Mouse (Mus musculus): Measurements from ENCODE around the gene Chl1.

Gene Chl1

GRCm38 (mm10) chr6:103510392-103511289 lies at the start of gene Chl1:
Chl1 (plus strand) TSS chr6:103510586.
- no peak for DNase-seq (ENCODE audit: low read depth in 1 of 2, low spot score in 2 of 2)

DNA sequence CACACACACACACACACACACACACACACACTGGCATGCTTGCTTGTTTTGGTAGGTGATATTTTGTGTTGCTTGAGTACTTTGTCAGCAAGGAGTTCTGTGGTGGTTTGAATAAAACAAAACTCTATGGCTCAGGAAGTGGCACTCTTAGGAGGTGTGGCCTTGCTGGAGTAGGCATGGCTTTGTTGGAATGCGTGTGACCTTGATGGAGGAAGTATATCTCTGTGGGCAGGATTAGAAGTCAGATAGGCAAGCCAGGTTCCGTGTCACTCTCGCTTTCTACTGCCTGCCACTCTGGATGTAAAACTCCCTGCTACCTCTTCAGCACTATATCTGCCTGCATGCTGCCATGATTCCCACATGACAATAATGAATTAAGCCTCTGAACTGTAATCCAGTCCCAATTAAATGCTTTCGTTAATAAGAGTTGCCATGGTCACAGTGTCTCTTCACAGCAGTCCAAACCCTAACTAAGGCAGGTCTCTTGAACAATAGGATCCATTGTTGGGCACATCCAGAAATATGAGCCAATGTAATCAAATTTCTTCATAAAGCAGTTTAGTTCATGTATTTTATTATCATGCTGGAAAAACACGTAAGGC lies 44.8 kb upstream of the Chl1 start:
- no peak for DNase-seq (ENCODE audit: low read depth in 1 of 2, low spot score in 2 of 2)

- no peak for DNase-seq (ENCODE audit: low read depth in 1 of 2, low spot score in 2 of 2)
These were observed 37.1 kb upstream of the Chl1 start for GRCm38 (mm10) chr6:103473316-103473715.

DNA sequence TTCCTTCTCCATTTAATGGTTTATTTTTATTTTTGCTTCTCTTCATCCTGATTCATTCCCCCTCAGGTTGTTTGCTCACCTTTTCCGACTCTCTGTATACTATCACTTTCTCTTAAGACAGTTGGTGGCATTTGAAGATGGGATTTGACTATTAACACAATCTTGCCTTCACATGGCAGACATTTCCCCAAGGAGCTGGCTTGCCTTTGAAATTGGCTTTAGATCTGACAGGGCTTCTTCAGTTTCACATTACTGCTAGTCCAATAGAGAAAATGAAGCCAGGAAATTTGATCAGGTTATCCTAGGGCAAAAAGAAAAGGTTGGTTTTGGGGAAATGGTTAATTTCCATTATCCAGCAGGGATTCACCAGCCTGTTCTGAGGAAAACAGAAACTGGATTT lies 23.2 kb upstream of the Chl1 start:
- DNase-seq (ENCODE audit: low read depth in 1 of 2, low spot score in 2 of 2) = no peak

DNA sequence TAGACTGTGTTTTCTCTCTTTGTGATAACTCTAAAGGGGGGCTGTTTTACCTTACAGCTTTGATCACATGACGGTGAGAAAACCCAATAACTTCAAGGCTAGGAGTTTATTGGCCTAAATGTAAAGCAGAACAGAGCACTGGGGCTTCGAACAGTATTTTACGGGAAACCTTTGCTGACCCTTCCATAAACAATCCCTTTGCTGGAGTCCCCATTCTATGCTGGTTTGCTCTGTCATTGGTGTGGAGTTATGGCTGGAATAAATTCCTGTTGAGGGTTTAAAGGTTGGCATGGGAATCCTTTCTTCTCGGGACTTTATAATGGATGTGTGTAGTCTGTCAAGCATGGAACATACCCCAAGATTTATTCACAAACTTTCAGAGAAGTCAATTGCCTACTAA lies 12.0 kb upstream of the Chl1 start:
- DNase-seq (ENCODE audit: low read depth in 1 of 2, low spot score in 2 of 2) = no peak

GRCm38 (mm10) chr6:103504065-103504464 lies 6.3 kb upstream of the Chl1 start:
- DNase-seq (ENCODE audit: low read depth in 1 of 2, low spot score in 2 of 2) = no peak

DNA sequence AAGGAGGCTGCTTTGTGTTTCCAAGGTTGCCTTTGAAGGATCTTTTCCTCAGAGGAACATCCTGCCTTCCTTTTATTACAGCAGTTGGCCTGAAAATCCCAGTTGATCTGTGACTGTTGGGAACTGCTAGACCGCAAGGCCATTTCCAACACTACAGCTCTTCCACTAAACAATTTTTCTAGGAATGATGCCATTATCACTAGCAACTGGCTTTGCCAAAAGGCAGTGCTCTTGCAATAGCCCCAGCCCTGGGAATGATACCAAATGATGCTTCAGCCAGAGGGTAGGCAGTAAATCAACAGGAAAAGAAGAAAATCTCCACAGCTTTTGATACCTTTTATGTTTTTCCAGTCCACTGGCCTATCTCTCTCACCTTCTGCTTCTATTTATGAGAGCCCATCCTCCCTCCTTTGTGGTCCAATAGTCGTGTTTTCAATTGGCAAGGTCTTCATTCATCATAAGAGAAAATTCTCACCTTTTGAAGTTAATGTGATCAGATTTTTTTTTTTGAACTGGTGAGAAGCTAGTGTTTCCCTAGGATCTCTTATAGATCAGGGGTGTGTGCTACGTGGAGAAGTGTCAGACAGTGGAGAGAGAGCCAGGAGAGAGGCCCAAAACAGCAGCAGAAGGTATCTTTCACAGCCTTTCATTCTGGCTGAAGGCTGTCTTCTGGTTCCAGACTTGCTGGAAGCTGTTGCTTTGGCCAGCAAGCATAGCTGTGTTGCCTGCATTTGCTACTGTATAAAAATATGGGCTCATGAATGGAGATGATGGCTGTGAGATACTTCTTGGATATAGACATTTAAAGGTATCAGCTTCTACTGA lies 2.4 kb upstream of the Chl1 start:
- DNase-seq (ENCODE audit: low read depth in 1 of 2, low spot score in 2 of 2) = no peak

DNA sequence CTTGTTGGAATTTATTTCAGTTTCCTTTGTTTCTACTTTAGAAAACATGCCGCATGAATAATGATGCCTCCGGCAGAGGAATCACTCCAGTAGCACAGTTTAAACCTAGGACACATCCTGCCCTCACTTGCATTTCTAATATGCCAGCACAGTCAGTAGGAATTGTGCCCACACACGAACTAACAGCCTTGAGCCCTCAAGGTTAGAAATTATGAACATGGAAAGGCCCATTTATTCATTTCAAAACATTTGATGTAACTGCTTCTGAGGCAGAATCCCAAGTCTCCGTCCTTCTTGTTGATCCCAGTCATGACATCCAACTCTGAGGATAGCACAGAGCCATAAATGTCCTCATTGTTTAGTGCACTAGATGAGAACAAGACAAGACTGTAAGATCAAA lies 790 bp upstream of the Chl1 start:
- no peak for DNase-seq (ENCODE audit: low read depth in 1 of 2, low spot score in 2 of 2)

DNA sequence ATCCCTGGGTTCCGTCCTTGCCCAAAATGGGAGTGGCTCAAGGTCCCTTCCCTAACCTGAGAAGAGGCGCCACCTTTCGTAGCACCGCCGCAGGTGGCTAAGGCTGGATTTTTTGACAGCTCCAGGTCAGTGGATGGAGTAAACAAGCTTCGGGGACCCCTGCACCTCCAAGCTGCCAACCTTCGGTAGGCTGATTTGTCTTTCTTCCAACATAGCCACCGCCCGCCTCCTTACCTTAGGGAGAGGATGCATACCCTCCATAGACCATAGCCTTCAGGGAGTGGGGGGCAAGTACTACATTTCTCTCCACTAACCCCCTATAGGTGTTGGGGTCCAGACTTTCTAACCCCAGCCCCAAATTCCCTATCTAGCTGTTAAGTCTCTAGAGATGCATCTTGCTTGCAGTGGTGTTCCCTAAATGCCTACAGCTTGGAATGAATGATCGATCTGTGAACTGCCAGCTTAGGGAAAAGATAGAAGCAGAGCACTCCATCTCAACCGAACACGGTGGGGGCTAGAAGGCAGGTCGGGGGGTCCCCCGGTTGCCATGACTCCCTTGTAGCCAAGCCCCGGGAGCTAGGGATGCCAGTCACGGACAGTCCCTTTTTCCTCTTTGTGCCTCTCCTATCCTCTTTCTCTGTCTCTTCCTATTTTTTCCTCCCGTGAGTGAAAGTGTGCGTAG lies 1.0 kb downstream of the Chl1 start:
- no peak for DNase-seq (ENCODE audit: low read depth in 1 of 2, low spot score in 2 of 2)

GRCm38 (mm10) chr6:103511972-103512565 lies 1.7 kb downstream of the Chl1 start:
- DNase-seq (ENCODE audit: low read depth in 1 of 2, low spot score in 2 of 2) = no peak

GRCm38 (mm10) chr6:103512911-103513321 lies 2.5 kb downstream of the Chl1 start:
- DNase-seq (ENCODE audit: low read depth in 1 of 2, low spot score in 2 of 2) = no peak

DNA sequence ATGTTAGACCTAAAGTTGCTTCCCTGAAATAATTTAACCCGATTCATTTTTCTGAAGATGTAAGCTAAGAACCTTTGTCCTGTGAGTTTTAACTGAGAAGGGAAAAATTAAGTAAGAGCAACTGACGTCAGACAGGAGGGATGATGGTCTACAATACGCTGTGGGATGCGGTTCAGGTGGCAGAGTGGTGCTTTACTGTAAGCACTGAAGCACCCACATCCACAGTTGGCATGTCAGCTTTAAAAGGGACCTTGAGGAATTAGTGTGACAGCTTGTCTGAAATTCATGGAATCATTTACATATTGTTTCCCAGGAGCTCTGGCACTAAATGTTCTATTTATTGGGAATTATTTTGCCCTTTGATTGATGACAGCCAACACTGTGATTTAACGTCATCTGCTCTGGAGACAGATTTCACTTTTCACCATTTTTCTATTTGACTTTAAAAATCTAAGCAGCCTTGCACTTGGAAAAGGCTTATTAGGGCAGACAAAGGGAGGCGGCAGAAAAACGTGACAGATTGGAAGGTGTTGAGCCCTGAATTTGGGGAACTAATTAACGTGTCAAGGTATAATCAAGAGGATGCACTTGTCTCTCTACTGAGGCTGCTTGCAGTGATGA lies 3.3 kb downstream of the Chl1 start:
- no peak for DNase-seq (ENCODE audit: low read depth in 1 of 2, low spot score in 2 of 2)

DNA sequence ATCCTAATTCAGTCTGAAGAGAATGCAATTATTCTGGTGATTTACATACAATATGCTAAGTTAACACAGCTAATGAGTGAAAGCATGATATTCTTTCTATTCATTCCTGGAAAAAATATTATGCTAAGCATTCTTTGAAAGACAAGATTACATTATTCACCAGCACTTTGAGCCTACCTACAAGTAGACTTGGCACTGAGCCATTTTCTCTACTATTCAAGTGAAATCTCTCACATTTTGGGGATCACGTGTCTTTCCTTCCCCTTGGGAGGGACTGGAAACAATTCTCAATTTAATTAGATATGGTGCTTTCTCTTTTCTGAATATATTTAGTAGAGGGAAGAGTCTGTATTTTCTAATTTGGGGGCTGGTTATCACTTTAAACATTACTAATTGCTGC lies 4.0 kb downstream of the Chl1 start:
- DNase-seq (ENCODE audit: low read depth in 1 of 2, low spot score in 2 of 2) = no peak

DNA sequence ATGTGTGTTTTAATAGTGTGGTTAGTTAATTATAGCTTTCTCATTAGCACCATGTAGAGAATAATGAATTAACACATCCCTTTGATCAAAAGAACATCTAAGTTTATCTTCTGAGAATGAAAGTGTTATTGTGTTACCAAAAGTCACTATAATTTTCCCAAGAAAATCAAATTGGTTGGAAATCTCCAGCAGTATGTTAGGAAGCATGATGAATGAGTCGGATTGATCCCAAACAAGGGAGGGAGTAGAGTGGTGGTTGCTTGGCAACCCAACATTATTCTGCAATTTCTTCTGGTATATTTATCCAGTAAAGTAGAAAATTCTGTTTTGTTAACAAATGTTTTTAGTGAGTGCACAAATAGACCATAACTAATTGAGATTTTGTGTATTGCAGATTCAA lies 4.4 kb downstream of the Chl1 start:
- DNase-seq (ENCODE audit: low read depth in 1 of 2, low spot score in 2 of 2) = no peak

- no peak for DNase-seq (ENCODE audit: low read depth in 1 of 2, low spot score in 2 of 2)
These were observed 9.2 kb downstream of the Chl1 start for GRCm38 (mm10) chr6:103519596-103519995.

- peak in 1 of 2 experiments; percentile 2 for DNase-seq (ENCODE audit: low read depth in 1 of 2, low spot score in 2 of 2)
These were observed 15.1 kb downstream of the Chl1 start for GRCm38 (mm10) chr6:103525326-103526024.

- no peak for DNase-seq (ENCODE audit: low read depth in 1 of 2, low spot score in 2 of 2)
These were observed 16.8 kb downstream of the Chl1 start for GRCm38 (mm10) chr6:103526945-103527777.

GRCm38 (mm10) chr6:103533048-103533447 lies 22.7 kb downstream of the Chl1 start:
- DNase-seq (ENCODE audit: low read depth in 1 of 2, low spot score in 2 of 2) = no peak

- no peak for DNase-seq (ENCODE audit: low read depth in 1 of 2, low spot score in 2 of 2)
These were observed 23.6 kb downstream of the Chl1 start for GRCm38 (mm10) chr6:103534027-103534426.
